Mouse (Mus musculus) 3T3-L1 (cell line): ENCODE measurements around the gene Prcc.

ENCODE experiments used
- DNase-seq: peaks from one replicate; pipeline ENCODE4 v3.0.0-alpha.2; 2015; ENCODE audit warnings: low read depth, low spot score

Prcc gene

GRCm38 (mm10) chr3:87885281-87886003, at the start of gene Prcc:
TSS of gene Prcc (minus strand) at chr3:87885608.
- peak; percentile 100 for DNase-seq

GRCm38 (mm10) chr3:87935201-87935600, 49.8 kb upstream of the Prcc start:
- DNase-seq, result no peak

- peak; percentile 54 for DNase-seq
Measured at GRCm38 (mm10) chr3:87934501-87934900, 49.1 kb upstream of the Prcc start.

DNA sequence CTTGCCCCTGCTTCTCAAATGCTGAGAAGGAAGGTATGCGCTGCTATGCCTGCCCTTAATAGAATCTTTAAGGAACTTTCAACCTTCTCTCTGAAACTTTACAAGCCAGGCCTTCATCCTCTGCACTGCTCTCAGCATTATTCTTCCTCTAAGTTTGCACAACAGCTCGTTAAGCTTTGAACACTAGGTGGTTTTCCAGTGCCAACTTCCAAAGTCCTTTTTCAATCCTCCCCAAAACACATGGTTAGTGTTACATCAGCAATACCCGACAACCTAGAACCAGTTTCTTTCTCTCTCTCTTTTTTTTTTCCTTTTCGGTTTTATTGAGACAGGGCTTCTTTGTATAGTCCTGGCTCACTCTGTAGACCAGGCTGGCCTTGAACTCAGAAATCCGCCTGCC, 48.6 kb upstream of the Prcc start:
- no peak for DNase-seq

DNA sequence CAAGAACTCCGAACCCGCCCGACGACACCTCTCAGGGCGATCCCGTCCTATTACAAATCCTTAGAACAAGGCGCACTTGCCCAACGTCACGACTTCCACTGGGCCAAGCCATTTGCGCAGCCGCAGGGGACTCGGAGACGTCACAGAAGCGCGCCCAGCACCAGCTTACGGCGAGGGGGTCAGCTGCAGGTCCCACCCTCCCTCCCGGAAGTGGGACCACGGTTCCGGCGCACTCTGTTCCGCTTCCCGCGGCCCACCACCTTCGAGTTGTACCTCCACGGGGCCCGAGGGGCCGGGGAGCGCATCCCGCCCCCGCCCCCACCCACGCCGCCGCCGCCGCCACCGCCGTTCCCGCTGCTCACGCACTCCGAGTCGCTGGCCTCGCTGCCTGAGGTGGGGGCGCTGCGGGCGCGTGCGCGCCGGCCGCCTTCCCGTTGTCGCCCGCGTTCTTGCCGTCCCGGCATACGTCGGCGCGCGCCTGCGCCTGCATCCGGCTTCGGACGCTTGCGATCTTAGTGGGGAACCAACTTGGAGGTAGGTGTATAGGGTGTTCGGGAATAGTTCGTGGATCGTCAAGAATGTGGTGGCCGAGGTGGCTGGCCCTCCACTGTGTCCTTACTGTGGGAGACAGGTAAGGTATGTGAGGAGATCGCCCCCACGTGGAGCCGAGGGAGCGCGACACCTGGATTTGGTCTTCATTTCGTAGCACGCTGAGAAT, 44.8 kb upstream of the Prcc start, which contains the start of the genes Isg20l2 and Rrnad1:
Gene Isg20l2 (plus strand): TSS at position 237 of the 718 bp plus-strand sequence.
Gene Rrnad1 (minus strand): TSS at position 640 of the 718 bp plus-strand sequence.
- peak; percentile 97 for DNase-seq

DNA sequence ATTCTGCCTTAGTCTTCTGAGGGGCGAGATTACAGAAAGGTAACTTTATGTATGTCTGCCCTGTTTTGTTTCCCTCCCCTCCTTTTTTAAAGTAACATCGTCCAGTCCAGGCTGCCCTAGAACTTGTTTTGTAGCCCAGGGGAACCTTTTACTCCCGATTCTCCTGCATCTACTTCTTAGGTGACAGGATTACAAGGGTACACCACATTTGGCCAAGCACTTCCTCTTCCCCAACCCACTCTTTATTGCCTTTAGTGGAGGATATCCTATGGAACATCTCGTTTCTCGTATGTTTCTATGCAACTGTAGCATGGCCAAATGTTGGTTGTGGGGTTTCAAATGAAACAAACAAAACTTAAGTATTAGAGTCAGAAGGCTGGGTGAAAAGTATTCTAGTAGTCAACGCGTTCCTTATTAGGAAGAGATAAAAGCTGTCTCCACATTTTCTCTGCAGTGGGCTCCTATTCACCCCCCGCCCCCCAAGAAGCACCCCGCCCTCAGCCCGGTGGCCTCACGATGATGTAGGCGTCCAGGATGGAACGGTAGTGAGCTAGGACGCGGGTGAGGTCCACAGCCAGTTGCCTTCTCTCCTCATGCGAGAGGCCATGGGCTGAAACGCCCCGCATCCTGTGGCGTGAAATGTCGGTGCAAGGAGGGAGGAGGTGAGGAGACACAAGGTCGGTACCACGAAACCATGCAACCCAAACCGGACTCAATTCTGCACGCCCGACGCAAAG, 44.1 kb upstream of the Prcc start:
- peak; percentile 27 for DNase-seq

- no peak for DNase-seq
Measured at GRCm38 (mm10) chr3:87927452-87927851, 42.0 kb upstream of the Prcc start.

- no peak for DNase-seq
Measured at GRCm38 (mm10) chr3:87924996-87925395, 39.6 kb upstream of the Prcc start.

GRCm38 (mm10) chr3:87920270-87920943, 35.0 kb upstream of the Prcc start:
- no peak for DNase-seq

DNA sequence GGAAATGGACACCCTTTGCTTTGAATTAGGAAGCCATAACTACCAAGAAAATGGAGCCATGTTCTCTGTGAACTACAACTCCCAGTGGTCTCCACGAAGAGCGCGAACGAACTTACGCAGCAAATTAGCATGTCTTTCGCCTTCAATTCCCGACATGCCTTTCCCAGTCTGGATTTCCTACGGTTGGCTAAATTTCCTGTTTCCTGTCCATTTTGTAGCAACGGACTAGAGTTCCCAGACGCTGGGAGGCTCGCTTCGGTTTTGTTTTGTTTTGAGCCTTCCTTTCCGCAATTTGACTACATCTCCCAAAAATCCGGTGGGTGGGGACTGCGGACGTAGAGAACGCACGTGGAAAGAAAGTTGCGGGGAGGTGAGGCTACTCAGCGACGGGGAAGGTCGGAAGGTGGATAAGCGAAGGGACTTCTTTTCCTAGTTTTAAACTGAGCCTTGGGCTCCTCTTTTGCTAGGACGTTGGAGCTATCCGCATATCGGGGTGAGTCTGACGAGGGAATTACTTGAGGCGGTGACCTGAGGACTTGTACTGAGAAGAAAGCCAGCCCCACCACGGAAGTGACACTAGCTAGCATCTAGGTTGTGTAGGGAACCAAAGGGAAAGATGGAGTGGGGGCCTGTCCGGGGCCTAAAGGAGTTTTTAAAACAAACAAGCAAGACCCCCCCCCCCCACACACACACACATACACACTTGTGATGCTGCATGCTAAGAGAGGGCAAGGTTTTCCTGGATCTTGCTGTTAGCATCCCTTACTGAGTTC, 34.1 kb upstream of the Prcc start, which contains the start of gene Mrpl24:
Gene Mrpl24 (plus strand): TSS at position 171 of the 773 bp plus-strand sequence.
- peak; percentile 98 for DNase-seq

DNA sequence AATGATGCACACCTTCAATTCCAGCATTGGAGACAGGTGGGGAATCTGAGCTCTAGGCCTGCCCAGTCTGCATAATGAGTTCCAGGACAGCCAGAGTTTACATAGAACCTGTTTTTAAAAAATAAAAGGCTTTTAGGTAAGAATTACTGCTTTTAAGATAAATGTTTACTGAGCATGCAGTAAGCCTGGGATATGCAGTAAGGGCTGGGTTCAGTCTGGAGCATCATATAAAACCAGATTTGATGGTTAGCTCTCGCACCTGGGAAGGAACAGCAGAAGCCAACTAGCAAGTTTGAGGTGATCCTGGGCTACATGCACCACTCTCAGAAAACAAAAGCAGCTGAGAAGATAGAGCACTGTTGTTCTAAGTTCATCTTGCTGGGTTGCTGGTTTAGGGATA, 33.1 kb upstream of the Prcc start:
- DNase-seq, result no peak

DNA sequence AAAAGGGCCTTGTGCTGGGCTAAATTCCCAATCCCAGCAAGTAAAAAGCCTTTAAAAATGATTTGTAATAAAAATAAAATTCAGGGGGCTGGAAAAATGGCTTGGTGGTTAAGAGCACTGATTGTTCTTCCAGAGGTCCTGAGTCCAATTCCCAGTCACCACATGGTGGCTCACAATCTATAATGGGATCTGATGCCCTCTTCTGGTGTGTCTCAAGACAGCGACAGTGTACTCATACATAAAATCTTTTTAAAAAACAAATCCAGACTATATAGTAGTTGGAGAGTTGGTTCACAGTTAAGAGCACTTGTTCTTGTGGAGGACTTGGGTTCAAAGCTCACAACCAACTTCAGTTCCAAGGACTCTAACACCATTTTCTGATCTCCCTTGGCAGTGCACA, 31.6 kb upstream of the Prcc start:
- peak; percentile 59 for DNase-seq

- no peak for DNase-seq
Measured at GRCm38 (mm10) chr3:87913891-87914290, 28.5 kb upstream of the Prcc start.

DNA sequence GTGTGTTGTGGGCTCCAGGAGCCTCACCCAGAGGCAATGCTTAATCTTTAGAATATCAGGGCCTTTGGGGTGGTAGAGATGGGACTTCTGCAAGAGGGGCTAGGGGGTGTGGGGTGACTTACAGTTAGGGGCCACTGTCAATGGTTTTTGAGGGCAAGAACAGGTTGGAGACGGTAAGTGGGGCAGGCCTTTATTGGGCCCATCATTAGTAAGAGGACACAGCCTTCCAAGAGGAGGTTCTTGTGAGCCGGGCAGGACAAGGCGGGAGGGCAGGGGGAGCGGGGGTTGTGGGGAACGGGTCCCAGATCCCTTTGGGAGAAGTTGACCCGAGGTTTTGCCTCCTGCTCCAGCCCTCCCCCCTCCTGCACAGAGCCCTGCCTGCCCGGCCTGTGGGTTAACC, 28.1 kb upstream of the Prcc start:
- DNase-seq, result no peak

DNA sequence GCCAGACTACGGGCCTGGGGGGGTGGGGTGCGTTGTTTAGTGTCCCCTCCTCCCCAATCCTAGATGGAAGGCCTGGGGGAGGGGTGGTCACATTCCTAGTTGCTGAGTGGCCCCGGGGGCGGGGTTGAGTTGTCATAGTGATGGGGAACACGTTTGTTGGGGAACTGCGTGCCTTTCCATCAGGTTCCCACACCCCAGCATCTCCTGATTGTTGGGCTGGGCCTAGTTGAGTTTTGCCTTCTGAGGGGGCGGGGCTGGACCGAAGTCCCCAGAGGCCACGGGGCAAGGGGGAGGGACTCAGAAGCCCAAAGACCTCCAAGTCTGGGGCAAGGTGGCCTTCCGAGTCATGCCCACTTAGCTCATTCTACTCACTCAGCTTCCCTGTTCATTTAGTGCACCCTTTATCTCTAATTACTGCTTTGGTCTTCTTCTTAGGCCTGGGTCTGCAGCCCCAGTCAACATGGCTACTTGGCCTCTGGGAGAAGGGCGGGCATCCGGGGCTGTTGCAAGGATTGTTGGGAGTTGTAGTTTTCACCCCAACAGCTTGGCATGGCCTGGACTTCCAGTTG, 25.2 kb upstream of the Prcc start:
- DNase-seq, result peak; percentile 99

DNA sequence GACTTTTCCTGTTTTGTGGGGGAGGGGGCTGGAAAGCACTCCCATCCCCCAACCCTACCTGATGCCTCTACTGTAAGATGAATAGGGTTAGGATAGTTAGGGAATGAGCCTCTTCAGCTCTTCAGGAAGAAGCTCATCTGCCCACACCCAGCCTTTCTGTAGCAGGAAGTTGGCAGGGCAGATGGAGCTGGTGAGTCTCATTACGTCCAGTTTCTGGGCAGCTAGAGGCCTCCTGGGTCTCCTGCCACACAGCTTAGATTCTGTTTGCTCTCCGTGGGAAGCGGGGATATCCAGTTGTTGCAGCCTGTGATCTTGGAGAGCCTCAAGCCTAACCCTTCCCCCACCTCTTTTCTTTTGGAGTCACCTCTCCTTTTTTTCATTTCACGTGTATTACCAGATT, 24.5 kb upstream of the Prcc start:
- peak; percentile 85 for DNase-seq

GRCm38 (mm10) chr3:87909381-87909780, 24.0 kb upstream of the Prcc start:
- peak; percentile 66 for DNase-seq

GRCm38 (mm10) chr3:87907906-87908305, 22.5 kb upstream of the Prcc start:
- DNase-seq, result peak; percentile 56

GRCm38 (mm10) chr3:87906981-87907857, 21.8 kb upstream of the Prcc start:
- DNase-seq, result peak; percentile 62
